Mouse (Mus musculus): Measurements from ENCODE around the gene Gm17720. TPM values are rescaled to one million over a fixed set of nuclear protein-coding genes. Genes with fewer than 3 reads are reported as not detected.
A peak's percentile ranks its signal among the peaks of the same experiment; 100 is the strongest.
"Not testable (repeated sequence)": the region's sequence is repeated elsewhere in the genome, so short reads cannot be mapped to it uniquely, and the experiment has no call there.

The Gm17720 gene
- polyA plus RNA-seq, 1 experiment from 2014 or later = not detected

- Histone ChIP-seq H3K36me3 (no peaks in the 10 kb centered on the region), H3K4me1 (peaks cover 22% of the 10 kb centered on the region), H3K27me3 (replicated peaks) (no peaks in the 10 kb centered on the region), H3K9me3 (no peaks in the 10 kb centered on the region), H3K4me2 (no peak overlapping the region), H3K27ac (replicated peaks) (no peak overlapping the region), H3K9ac (no peak overlapping the region), H3K4me3 (no peak overlapping the region)
- 43% methylated on average over 7 of the region's 7 CpGs for WGBS
- ATAC-seq (ENCODE audit: extremely low read depth, insufficient number of reproducible peaks, low FRiP score, low TSS enrichment) = no peak
Observed at GRCm38 (mm10) chr8:110039216-110039615, 63.3 kb downstream of the Gm17720 start.

GRCm38 (mm10) chr8:110036156-110036555 lies 66.4 kb downstream of the Gm17720 start:
- whole genome bisulfite sequencing = 62% methylated on average over 2 of the region's 2 CpGs
- H3K9ac ChIP-seq = 0 out of 2 replicates have a peak overlapping the region, but pooled peaks have one; percentile 44
- H3K4me2 ChIP-seq = no peak overlapping the region
- H3K27me3 ChIP-seq (replicated peaks) = no peaks in the 10 kb centered on the region
- peaks cover 29% of the 10 kb centered on the region for H3K4me1 ChIP-seq
- no peaks in the 10 kb centered on the region for H3K9me3 ChIP-seq
- H3K36me3 ChIP-seq = no peaks in the 10 kb centered on the region
- no peak overlapping the region for H3K27ac ChIP-seq (replicated peaks)
- no peak overlapping the region for H3K4me3 ChIP-seq
- no peak for ATAC-seq (ENCODE audit: extremely low read depth, insufficient number of reproducible peaks, low FRiP score, low TSS enrichment)

GRCm38 (mm10) chr8:110034331-110034730 lies 68.2 kb downstream of the Gm17720 start:
- 28% methylated on average over 4 of the region's 4 CpGs for WGBS
- no peaks in the 10 kb centered on the region for H3K27me3 ChIP-seq (replicated peaks)
- no peak overlapping the region for H3K4me3 ChIP-seq
- H3K36me3 ChIP-seq = no peaks in the 10 kb centered on the region
- no peaks in the 10 kb centered on the region for H3K9me3 ChIP-seq
- H3K27ac ChIP-seq (replicated peaks) = peak overlapping the region; percentile 57
- H3K9ac ChIP-seq = no peak overlapping the region
- peaks cover 29% of the 10 kb centered on the region for H3K4me1 ChIP-seq
- no peak for ATAC-seq (ENCODE audit: extremely low read depth, insufficient number of reproducible peaks, low FRiP score, low TSS enrichment)
- no peak overlapping the region for H3K4me2 ChIP-seq

GRCm38 (mm10) chr8:110033771-110034170 lies 68.8 kb downstream of the Gm17720 start:
- not testable (repeated sequence) for H3K4me2 ChIP-seq; H3K27me3 ChIP-seq (replicated peaks); H3K9me3 ChIP-seq; H3K36me3 ChIP-seq; H3K9ac ChIP-seq; ATAC-seq (ENCODE audit: extremely low read depth, insufficient number of reproducible peaks, low FRiP score, low TSS enrichment); H3K4me3 ChIP-seq
- H3K27ac ChIP-seq (replicated peaks) = peak overlapping the region; percentile 57
- H3K4me1 ChIP-seq = peaks cover 29% of the 10 kb centered on the region
- WGBS = 18% methylated on average over 8 of the region's 8 CpGs

Other genes starting within 250 kb of the Gm17720 start
- gene Phlpp2, start 234.2 kb downstream of the Gm17720 start, polyA plus RNA-seq (2015; fragmentation: Nextera tagmentation; extraction: Ambion mirVana) = 1.7 and 1.8 TPM in 2 replicates
- gene Marveld3, start 140.6 kb downstream of the Gm17720 start, polyA plus RNA-seq (2015; fragmentation: Nextera tagmentation; extraction: Ambion mirVana) = 0.45 and 0.86 TPM in 2 replicates
- 0.27 TPM in 1 of 2 replicates, not detected in the other for gene Tat, start 112.3 kb downstream of the Gm17720 start, polyA plus RNA-seq (2015; fragmentation: Nextera tagmentation; extraction: Ambion mirVana)
- gene Chst4, start 63.0 kb downstream of the Gm17720 start, polyA plus RNA-seq (2015; fragmentation: Nextera tagmentation; extraction: Ambion mirVana) = 0.90 and 1.3 TPM in 2 replicates
- 6.0 and 6.4 TPM in 2 replicates for gene Zfp612, start 23.0 kb downstream of the Gm17720 start, polyA plus RNA-seq (2015; fragmentation: Nextera tagmentation; extraction: Ambion mirVana)
- gene Gm21964, start 1.5 kb downstream of the Gm17720 start, polyA plus RNA-seq (2015; fragmentation: Nextera tagmentation; extraction: Ambion mirVana) = not detected in 2 replicates
- gene Calb2, start 65.5 kb upstream of the Gm17720 start, polyA plus RNA-seq (2015; fragmentation: Nextera tagmentation; extraction: Ambion mirVana) = 2.2 and 2.8 TPM in 2 replicates
- 5.1 and 5.4 TPM in 2 replicates for gene Cmtr2, start 112.9 kb upstream of the Gm17720 start, polyA plus RNA-seq (2015; fragmentation: Nextera tagmentation; extraction: Ambion mirVana)
- 0.20 and 0.21 TPM in 2 replicates for gene Hydin, start 164.2 kb upstream of the Gm17720 start, polyA plus RNA-seq (2015; fragmentation: Nextera tagmentation; extraction: Ambion mirVana)

Measured in heart, embryonic 13.5 days (tissue).